Mouse (Mus musculus) lung, postnatal 25 days (tissue): ENCODE measurements around the gene Olfr9.
"Not testable (repeated sequence)": the region's sequence is repeated elsewhere in the genome, so short reads cannot be mapped to it uniquely, and the experiment has no call there.

ENCODE experiments used
- DNase-seq: peaks from one replicate; pipeline ENCODE4 v3.0.0; 2022; ENCODE audit warnings: low spot score

Gene Olfr9

GRCm38 (mm10) chr10:129004032-129004920 lies 15.0 kb downstream of the Olfr9 start:
- no peak for DNase-seq

- DNase-seq, result no peak
These were observed 21.1 kb downstream of the Olfr9 start, which contains the start of gene Olfr763 for GRCm38 (mm10) chr10:129010288-129010841. Olfr763 (plus strand) TSS chr10:129010791.

GRCm38 (mm10) chr10:129011511-129011910 lies 22.3 kb downstream of the Olfr9 start:
- not testable (repeated sequence) for DNase-seq

GRCm38 (mm10) chr10:129014477-129014876 lies 25.2 kb downstream of the Olfr9 start:
- no peak for DNase-seq

- no peak for DNase-seq
These were observed 34.1 kb downstream of the Olfr9 start for GRCm38 (mm10) chr10:129023319-129023718.

DNA sequence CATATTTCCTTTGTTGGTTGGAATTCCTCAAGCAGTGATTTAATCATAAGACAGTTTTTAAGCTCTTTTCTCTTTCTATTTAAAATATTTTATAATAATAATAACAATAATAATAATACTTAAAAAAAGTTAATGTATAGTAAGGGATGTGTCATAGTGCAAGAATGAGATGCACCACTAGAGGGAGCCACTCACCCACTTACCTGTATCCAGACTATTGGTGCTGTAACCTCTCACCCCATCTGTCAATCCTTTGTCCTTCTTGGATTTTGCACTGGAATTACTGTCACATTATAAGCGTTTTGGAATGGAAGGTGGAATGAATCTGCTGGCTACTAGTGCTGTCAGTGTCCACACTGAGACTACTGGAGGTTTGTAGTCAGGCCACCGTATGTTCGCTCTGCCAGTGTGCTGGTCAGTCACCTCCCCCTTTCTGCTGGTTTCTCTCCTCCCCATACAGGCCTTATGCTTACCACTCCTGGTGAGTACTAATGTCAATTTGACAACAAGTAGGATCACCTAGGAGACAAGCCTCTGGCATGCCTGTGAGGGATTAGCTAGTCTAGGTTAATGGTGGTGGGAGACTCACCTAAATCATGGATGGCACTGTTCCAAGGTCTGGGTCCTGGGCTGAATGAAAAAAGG lies 36.9 kb downstream of the Olfr9 start:
- peak; percentile 2 for DNase-seq

- DNase-seq, result no peak
These were observed 39.1 kb downstream of the Olfr9 start for GRCm38 (mm10) chr10:129028343-129028742.

GRCm38 (mm10) chr10:129039796-129040195 lies 50.6 kb downstream of the Olfr9 start, which contains the start of gene Olfr764-ps1:
Olfr764-ps1 (minus strand) TSS chr10:129039896.
- no peak for DNase-seq
